Mouse (Mus musculus): ENCODE data around the gene Terf2.

DNA sequence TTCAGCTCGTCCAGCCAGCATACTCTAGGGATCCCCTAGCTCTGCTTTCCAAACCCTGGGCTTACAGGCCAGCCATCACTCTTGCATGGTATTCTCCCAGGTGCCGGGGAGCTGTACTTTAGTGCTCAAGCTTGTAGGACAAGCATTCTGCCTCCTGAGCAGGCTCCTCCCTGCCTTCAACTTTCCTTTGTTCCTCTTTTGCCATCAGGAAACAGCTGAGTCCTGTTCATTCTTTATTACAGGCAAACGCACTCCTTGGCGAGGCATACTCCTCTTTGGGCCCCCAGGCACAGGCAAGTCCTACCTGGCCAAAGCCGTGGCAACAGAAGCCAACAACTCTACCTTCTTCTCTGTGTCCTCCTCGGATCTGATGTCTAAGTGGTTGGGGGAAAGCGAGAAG, 55.7 kb downstream of the Terf2 start:
- no peak for TF ChIP-seq CTCF (IDR thresholded peaks at IDR 0.05; ENCODE audit: extremely low read depth, insufficient read depth, insufficient read length, insufficient replicate concordance)
- TF ChIP-seq POLR2A (IDR thresholded peaks at IDR 0.05; ENCODE audit: low read depth, low read length) = no peak

Measured in spleen, adult 2 months (tissue).